12 mouse cellular contexts compared by ENCODE assay signal in the genomic region with DNA sequence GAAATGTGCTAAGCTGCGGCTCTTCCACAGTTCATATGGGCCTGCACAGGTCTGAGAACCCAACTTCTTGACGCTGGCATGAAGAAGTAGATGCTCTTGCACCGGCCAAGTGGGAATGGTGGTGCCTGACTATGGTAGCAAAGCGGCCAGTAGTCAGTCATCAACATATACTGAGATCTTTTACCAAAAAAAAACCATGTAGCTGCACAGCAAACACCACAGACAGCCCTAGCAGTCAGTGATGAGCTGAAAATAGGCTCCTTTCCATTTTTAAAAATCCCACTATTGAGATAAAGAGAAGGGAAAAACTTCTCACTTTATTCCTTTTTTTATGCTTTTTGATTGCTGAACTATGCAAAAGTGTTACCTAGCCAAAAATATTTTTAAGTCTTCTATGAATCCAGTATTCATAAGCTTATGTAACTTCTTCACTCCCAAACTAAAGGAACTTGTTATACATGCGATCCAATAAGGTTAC.
"Had no signal": no experiment of that assay in that cellular context is flagged by ENCODE, and none has a peak within 500 bp of the region (broad histone marks: within the 10 kb centered on the region; RNA-seq: fewer than 3 reads in every experiment).

No protein-coding gene starts in this region.

- ATAC-seq: midbrain, embryonic 16.5 days had no signal

- DNase-seq: lung, adult 18-20 months; lung, embryonic 14.5 days; lung, postnatal 10 days; lung, postnatal 4 days; midbrain, embryonic 14.5 days; retina, postnatal 1 day; right cerebral cortex, postnatal 25 days; right cerebral cortex, postnatal 4 days; spleen, adult 18-20 months; thymus, adult 2 months; thymus, postnatal 25 days had no signal
